Mouse (Mus musculus) duodenum, adult 2 months (tissue): ENCODE data around the gene Chp2. TPM values are rescaled to one million over a fixed set of nuclear protein-coding genes. Genes with fewer than 3 reads are reported as not detected.

Experiments
- polyA plus RNA-seq: library from polyadenylated mRNA; depleted of rRNA; stranded (reverse); fragments of >200 nt; gene quantifications from 2 replicates; pipeline ENCODE4 v1.2.3, GENCODE M21; 2012; ENCODE audit warnings: low replicate concordance; rRNA removed

Chp2 gene
- polyA plus RNA-seq: 218 and 266 TPM in 2 replicates

DNA sequence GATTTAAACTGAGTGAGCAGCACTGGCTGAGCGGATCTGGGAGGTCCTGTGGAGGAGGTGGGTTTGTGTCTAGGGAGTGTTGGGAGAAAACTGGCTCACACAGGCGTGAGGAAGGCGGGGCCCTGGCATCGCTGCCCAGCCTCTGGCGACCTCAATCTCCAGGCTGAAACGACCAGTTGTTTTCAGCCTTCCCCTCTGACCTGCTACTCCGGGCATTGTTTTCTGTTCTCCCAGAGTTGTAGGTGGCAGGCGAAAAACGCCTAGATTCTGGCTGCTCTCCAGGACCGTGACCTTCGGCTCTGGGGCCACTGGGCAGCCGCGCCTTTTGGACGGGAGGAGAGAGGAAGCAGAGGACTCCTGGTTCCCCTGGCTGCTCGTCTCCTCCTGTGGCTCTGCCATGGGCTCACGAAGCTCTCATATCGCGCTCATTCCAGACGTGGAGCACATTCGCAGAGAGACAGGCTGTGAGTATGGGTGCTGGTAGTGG is at the start of gene Chp2:
Gene Chp2 (plus strand): TSS at position 182 of the 487 bp plus-strand sequence.

GRCm38 (mm10) chr7:122186043-122186442 is 33.3 kb upstream of the Chp2 start, which contains the start of gene Ern2:
Gene Ern2 (minus strand): TSS chr7:122186207.

Other genes with a start within 250 kb of the Chp2 start
- 15.3 and 17.0 TPM in 2 replicates for gene Cog7, start 237.8 kb upstream of the Chp2 start, polyA plus RNA-seq
- 6.7 and 8.1 TPM in 2 replicates for gene Gga2, start 198.3 kb upstream of the Chp2 start, polyA plus RNA-seq
- 13.7 and 17.3 TPM in 2 replicates for gene Ubfd1, start 152.3 kb upstream of the Chp2 start, polyA plus RNA-seq
- 7.7 and 9.1 TPM in 2 replicates for gene Ears2, start 152.2 kb upstream of the Chp2 start, polyA plus RNA-seq
- gene Ndufab1, start 117.6 kb upstream of the Chp2 start, polyA plus RNA-seq: 1,696 and 2,422 TPM in 2 replicates
- 0.59 and 1.1 TPM in 2 replicates for gene Palb2, start 86.5 kb upstream of the Chp2 start, polyA plus RNA-seq
- gene Dctn5, start 86.5 kb upstream of the Chp2 start, polyA plus RNA-seq: 36.7 and 46.4 TPM in 2 replicates
- 17.8 and 20.3 TPM in 2 replicates for gene Plk1, start 60.1 kb upstream of the Chp2 start, polyA plus RNA-seq
- gene Ern2, start 33.3 kb upstream of the Chp2 start, polyA plus RNA-seq: 12.4 and 69.1 TPM in 2 replicates
- gene Prkcb, start 69.3 kb downstream of the Chp2 start, polyA plus RNA-seq: 2.0 and 4.1 TPM in 2 replicates